Comparison of ENCODE assay signal across 15 mouse cellular contexts in genomic region chr16:24398893-24399292, GRCm38 (mm10). TPM values are rescaled to one million over a fixed set of nuclear protein-coding genes. Genes with fewer than 3 reads are reported as not detected.
A peak's percentile ranks its signal among the peaks of the same experiment; 100 is the strongest.
DNase-seq lines count a peak whose midpoint lies in the region; ATAC-seq and TF ChIP-seq lines count a peak whose summit lies in the region.
"Had no signal": no experiment of that assay in that cellular context is flagged by ENCODE, and none has a peak within 500 bp of the region (broad histone marks: within the 10 kb centered on the region; RNA-seq: fewer than 3 reads in every experiment).

No protein-coding gene starts in this region.

- peaks cover 44% of the 10 kb centered on the region for H3K4me1 ChIP-seq in liver, adult 2 months (ENCODE audit: control insufficient read depth, insufficient read depth, low read length)
- H3K4me1 ChIP-seq in intestine, postnatal 0 days (replicated peaks; ENCODE audit: control insufficient read depth, insufficient read depth, low read length), result peaks cover 13% of the 10 kb centered on the region
- H3K4me1 ChIP-seq in stomach, embryonic 15.5 days, result peaks cover 43% of the 10 kb centered on the region
- peaks cover 7% of the 10 kb centered on the region for H3K4me1 ChIP-seq in midbrain, embryonic 15.5 days

- no peaks in the 10 kb centered on the region for H3K36me3 ChIP-seq in liver, adult 2 months (ENCODE audit: control insufficient read depth, insufficient read depth, low read length)
- no peaks in the 10 kb centered on the region for H3K36me3 ChIP-seq in intestine, postnatal 0 days (ENCODE audit: control insufficient read depth, insufficient read depth)
- no peaks in the 10 kb centered on the region for H3K36me3 ChIP-seq in stomach, embryonic 15.5 days
- H3K36me3 ChIP-seq in midbrain, embryonic 15.5 days (replicated peaks), result no peaks in the 10 kb centered on the region
- H3K36me3 ChIP-seq: forebrain, embryonic 15.5 days; midbrain, embryonic 12.5 days had no signal

- no peaks in the 10 kb centered on the region for H3K27me3 ChIP-seq in liver, adult 2 months (ENCODE audit: control insufficient read depth, insufficient read depth, low read length)
- no peaks in the 10 kb centered on the region for H3K27me3 ChIP-seq in intestine, postnatal 0 days (replicated peaks; ENCODE audit: control insufficient read depth, insufficient read depth, low read length)
- no peaks in the 10 kb centered on the region for H3K27me3 ChIP-seq in stomach, embryonic 15.5 days (replicated peaks)
- H3K27me3 ChIP-seq in midbrain, embryonic 15.5 days (replicated peaks), result no peaks in the 10 kb centered on the region
- H3K27me3 ChIP-seq: forebrain, embryonic 15.5 days; limb, embryonic 13.5 days had no signal

- peak; percentile 96 for DNase-seq in liver, adult 2 months (ENCODE audit: extremely low read depth, low read depth, low spot score)
- DNase-seq in liver, result no peak
- peak; percentile 43 to 70 for DNase-seq in kidney, postnatal 36 days
- no peak for DNase-seq in T-cell, adult 2 months (ENCODE audit: low spot score)
- DNase-seq: right cerebral cortex, postnatal 14 days; thymus, adult 2 months had no signal

- H3K79me2 ChIP-seq in liver, adult 2 months (ENCODE audit: control insufficient read depth, insufficient read depth, low read length), result peaks cover 23% of the 10 kb centered on the region; the same call in 1 of the 2 replicates

- no peak for ATAC-seq in intestine, postnatal 0 days
- ATAC-seq in stomach, embryonic 15.5 days (ENCODE audit: insufficient read depth, low FRiP score, low read depth), result no peak
- ATAC-seq in midbrain, embryonic 15.5 days (replicated peaks), result no peak
- ATAC-seq: CD4-positive, CD25-positive, alpha-beta regulatory T cell, adult 4 months; forebrain, embryonic 15.5 days; hindbrain, embryonic 16.5 days had no signal

- H3K9me3 ChIP-seq in intestine, postnatal 0 days (ENCODE audit: control insufficient read depth), result no peaks in the 10 kb centered on the region
- H3K9me3 ChIP-seq in stomach, embryonic 15.5 days, result no peaks in the 10 kb centered on the region
- no peaks in the 10 kb centered on the region for H3K9me3 ChIP-seq in midbrain, embryonic 15.5 days
- H3K9me3 ChIP-seq: forebrain, embryonic 15.5 days; limb, embryonic 13.5 days; midbrain, embryonic 12.5 days had no signal

- H3K27ac ChIP-seq in liver, adult 2 months (replicated peaks; ENCODE audit: insufficient read depth, low read depth, low read length), result peak overlapping the region; percentile 86
- peak overlapping the region; percentile 74 for H3K27ac ChIP-seq in intestine, postnatal 0 days (ENCODE audit: low read depth, low read length)
- peak overlapping the region; percentile 24; the same call in 1 of the 2 replicates for H3K27ac ChIP-seq in stomach, embryonic 15.5 days
- no peak overlapping the region for H3K27ac ChIP-seq in midbrain, embryonic 15.5 days
- H3K27ac ChIP-seq: forebrain, embryonic 15.5 days; limb, embryonic 13.5 days; midbrain, embryonic 12.5 days had no signal

- peak overlapping the region; percentile 47 for H3K4me2 ChIP-seq in intestine, postnatal 0 days (replicated peaks; ENCODE audit: low read depth)
- H3K4me2 ChIP-seq in stomach, embryonic 15.5 days, result no peak overlapping the region
- H3K4me2 ChIP-seq in midbrain, embryonic 15.5 days, result no peak overlapping the region
- H3K4me2 ChIP-seq: forebrain, embryonic 15.5 days; limb, embryonic 13.5 days; midbrain, embryonic 12.5 days had no signal

- no peak for TF ChIP-seq POLR2A in liver, adult 2 months (IDR thresholded peaks at IDR 0.05; ENCODE audit: extremely low read depth, insufficient read depth, low read length)

- no peak overlapping the region for H3K4me3 ChIP-seq in liver, adult 2 months (ENCODE audit: insufficient read depth, low read depth, low read length)
- H3K4me3 ChIP-seq in intestine, postnatal 0 days (ENCODE audit: low read depth, low read length), result no peak overlapping the region
- no peak overlapping the region for H3K4me3 ChIP-seq in stomach, embryonic 15.5 days (replicated peaks)
- H3K4me3 ChIP-seq in midbrain, embryonic 15.5 days, result no peak overlapping the region
- H3K4me3 ChIP-seq: forebrain, embryonic 15.5 days; limb, embryonic 13.5 days; midbrain, embryonic 12.5 days had no signal

- H3K9ac ChIP-seq in liver, adult 2 months (ENCODE audit: low read depth, low read length), result peak overlapping the region; percentile 72
- H3K9ac ChIP-seq in intestine, postnatal 0 days (ENCODE audit: low read depth, low read length), result no peak overlapping the region
- no peak overlapping the region for H3K9ac ChIP-seq in stomach, embryonic 15.5 days
- H3K9ac ChIP-seq in midbrain, embryonic 15.5 days, result no peak overlapping the region
- H3K9ac ChIP-seq: forebrain, embryonic 15.5 days; limb, embryonic 13.5 days; midbrain, embryonic 12.5 days had no signal

- no peak for TF ChIP-seq CTCF in liver, adult 2 months (IDR thresholded peaks at IDR 0.05; ENCODE audit: low read depth, low read length)
- TF ChIP-seq CTCF in intestine, postnatal 0 days (IDR thresholded peaks at IDR 0.05; ENCODE audit: low read depth), result no peak

- WGBS in liver, adult 2 months, result 17% methylated on average over 3 of the region's 3 CpGs
- 13% methylated on average over 3 of the region's 3 CpGs for WGBS in intestine, postnatal 0 days
- 29% methylated on average over 3 of the region's 3 CpGs for WGBS in stomach, embryonic 15.5 days
- 93% methylated on average over 3 of the region's 3 CpGs for WGBS in midbrain, embryonic 15.5 days

RNA-seq across cellular contexts. Expression of gene Lpp, which starts 5.6 kb away (rescaled TPM):
- 23.0 and 25.9 TPM in 2 replicates for total RNA-seq in liver, adult 2 months (2014; rRNA removed)
- polyA plus RNA-seq in liver, adult 2 months (2012; rRNA removed), result 7.5 and 11.4 TPM in 2 replicates
- 32.8 and 37.5 TPM in 2 replicates for polyA plus RNA-seq in intestine, postnatal 0 days (2015; fragmentation: Nextera tagmentation; extraction: Ambion mirVana)
- polyA plus RNA-seq in stomach, embryonic 15.5 days (2015; fragmentation: Nextera tagmentation; extraction: Ambion mirVana), result 69.5 and 73.3 TPM in 2 replicates
- polyA plus RNA-seq in midbrain, embryonic 15.5 days (2015; fragmentation: Nextera tagmentation; extraction: Ambion mirVana), result 10.4 and 12.2 TPM in 2 replicates
- total RNA-seq: MEL had no signal

Comparison
In these comparisons a context has a peak if more than half of its experiments do, and no peak if none do; other contexts are left out.
1. DNase-seq: peak in liver, adult 2 months (single experiment) and kidney, postnatal 36 days (2 of 2); none in liver (single experiment) and T-cell, adult 2 months (single experiment).